Mouse (Mus musculus): Measurements from ENCODE around the gene Rps6ka5. TPM values are rescaled to one million over a fixed set of nuclear protein-coding genes. Genes with fewer than 3 reads are reported as not detected.

Rps6ka5 gene
- polyA plus RNA-seq, 1 experiment from 2014 or later, result 2.6 TPM

GRCm38 (mm10) chr12:100742468-100742867 is 15.7 kb upstream of the Rps6ka5 start:
- Histone ChIP-seq H3K27ac (no peak overlapping the region), H3K4me1 (replicated peaks) (no peaks in the 10 kb centered on the region), H3K9me3 (no peaks in the 10 kb centered on the region), H3K27me3 (ENCODE audit: insufficient read depth, poor library complexity, severe bottlenecking) (no peaks in the 10 kb centered on the region), H3K36me3 (no peaks in the 10 kb centered on the region), H3K4me3 (no peak overlapping the region)
- 74% methylated on average over 2 of the region's 2 CpGs for WGBS
- DNase-seq (ENCODE audit: low spot score), result no peak

- no peaks in the 10 kb centered on the region for H3K4me1 ChIP-seq (replicated peaks)
These were observed 13.5 kb upstream of the Rps6ka5 start for GRCm38 (mm10) chr12:100740313-100740712.

GRCm38 (mm10) chr12:100739011-100739570 is 12.3 kb upstream of the Rps6ka5 start:
- H3K27me3 ChIP-seq (ENCODE audit: insufficient read depth, poor library complexity, severe bottlenecking), result no peaks in the 10 kb centered on the region
- H3K4me1 ChIP-seq (replicated peaks), result no peaks in the 10 kb centered on the region
- no peak overlapping the region for H3K27ac ChIP-seq
- no peaks in the 10 kb centered on the region for H3K9me3 ChIP-seq
- no peak for DNase-seq (ENCODE audit: low spot score)
- H3K4me3 ChIP-seq, result no peak overlapping the region
- H3K36me3 ChIP-seq, result no peaks in the 10 kb centered on the region
- 80% methylated on average over 4 of the region's 4 CpGs for WGBS

More at GRCm38 (mm10) chr12:100740313-100740712, 13.5 kb upstream of the Rps6ka5 start:
- 89% methylated on average over 5 of the region's 5 CpGs for WGBS
- no peaks in the 10 kb centered on the region for H3K9me3 ChIP-seq
- no peak for DNase-seq (ENCODE audit: low spot score)
- no peak overlapping the region for H3K4me3 ChIP-seq
- H3K27ac ChIP-seq, result no peak overlapping the region
- H3K27me3 ChIP-seq (ENCODE audit: insufficient read depth, poor library complexity, severe bottlenecking), result no peaks in the 10 kb centered on the region
- H3K36me3 ChIP-seq, result no peaks in the 10 kb centered on the region

- Histone ChIP-seq H3K27ac (no peak overlapping the region), H3K4me3 (no peak overlapping the region), H3K4me1 (replicated peaks) (no peaks in the 10 kb centered on the region), H3K9me3 (no peaks in the 10 kb centered on the region), H3K36me3 (no peaks in the 10 kb centered on the region), H3K27me3 (ENCODE audit: insufficient read depth, poor library complexity, severe bottlenecking) (no peaks in the 10 kb centered on the region)
- DNase-seq (ENCODE audit: low spot score), result no peak
- WGBS, result 76% methylated on average over 3 of the region's 3 CpGs
These were observed 11.7 kb upstream of the Rps6ka5 start for GRCm38 (mm10) chr12:100738498-100738897.

GRCm38 (mm10) chr12:100735581-100735980 is 8.8 kb upstream of the Rps6ka5 start:
- WGBS, result 86% methylated on average over 2 of the region's 2 CpGs
- H3K4me1 ChIP-seq (replicated peaks), result no peaks in the 10 kb centered on the region
- no peak for DNase-seq (ENCODE audit: low spot score)

GRCm38 (mm10) chr12:100735156-100735555 is 8.4 kb upstream of the Rps6ka5 start:
- Histone ChIP-seq H3K4me1 (replicated peaks) (no peaks in the 10 kb centered on the region), H3K36me3 (no peaks in the 10 kb centered on the region), H3K27me3 (ENCODE audit: insufficient read depth, poor library complexity, severe bottlenecking) (no peaks in the 10 kb centered on the region), H3K4me3 (no peak overlapping the region), H3K9me3 (no peaks in the 10 kb centered on the region), H3K27ac (no peak overlapping the region)
- DNase-seq (ENCODE audit: low spot score), result no peak
- 74% methylated on average over 5 of the region's 5 CpGs for WGBS

More at GRCm38 (mm10) chr12:100735581-100735980, 8.8 kb upstream of the Rps6ka5 start:
- Histone ChIP-seq H3K4me3 (no peak overlapping the region), H3K27me3 (ENCODE audit: insufficient read depth, poor library complexity, severe bottlenecking) (no peaks in the 10 kb centered on the region), H3K9me3 (no peaks in the 10 kb centered on the region), H3K27ac (no peak overlapping the region), H3K36me3 (no peaks in the 10 kb centered on the region)

- Histone ChIP-seq H3K9me3 (no peaks in the 10 kb centered on the region), H3K27ac (no peak overlapping the region), H3K27me3 (ENCODE audit: insufficient read depth, poor library complexity, severe bottlenecking) (no peaks in the 10 kb centered on the region), H3K36me3 (no peaks in the 10 kb centered on the region), H3K4me1 (replicated peaks) (peaks cover 11% of the 10 kb centered on the region), H3K4me3 (no peak overlapping the region)
- 81% methylated on average over 14 of the region's 14 CpGs for whole genome bisulfite sequencing
- DNase-seq (ENCODE audit: low spot score), result no peak
These were observed 2.1 kb upstream of the Rps6ka5 start for GRCm38 (mm10) chr12:100728646-100729485.

- WGBS, result 55% methylated on average over 7 of the region's 7 CpGs
- Histone ChIP-seq H3K4me1 (replicated peaks) (peaks cover 18% of the 10 kb centered on the region), H3K9me3 (no peaks in the 10 kb centered on the region), H3K36me3 (no peaks in the 10 kb centered on the region), H3K27me3 (ENCODE audit: insufficient read depth, poor library complexity, severe bottlenecking) (no peaks in the 10 kb centered on the region), H3K27ac (no peak overlapping the region), H3K4me3 (no peak overlapping the region)
- no peak for DNase-seq (ENCODE audit: low spot score)
These were observed 1.1 kb upstream of the Rps6ka5 start for GRCm38 (mm10) chr12:100727891-100728290.

- DNase-seq (ENCODE audit: low spot score), result no peak
- no peaks in the 10 kb centered on the region for H3K36me3 ChIP-seq
- H3K27me3 ChIP-seq (ENCODE audit: insufficient read depth, poor library complexity, severe bottlenecking), result no peaks in the 10 kb centered on the region
- H3K9me3 ChIP-seq, result no peaks in the 10 kb centered on the region
- H3K27ac ChIP-seq, result peak overlapping the region; percentile 94
- 7% methylated on average over 17 of the region's 17 CpGs for WGBS
- H3K4me3 ChIP-seq, result peak overlapping the region; percentile 76
- peaks cover 18% of the 10 kb centered on the region for H3K4me1 ChIP-seq (replicated peaks)
These were observed 1.4 kb downstream of the Rps6ka5 start for GRCm38 (mm10) chr12:100725458-100725786.

GRCm38 (mm10) chr12:100724606-100725457 is 2.0 kb downstream of the Rps6ka5 start:
- H3K4me3 ChIP-seq, result peak overlapping the region; percentile 76
- no peaks in the 10 kb centered on the region for H3K9me3 ChIP-seq
- under 1% methylated on average over 85 of the region's 85 CpGs for WGBS
- H3K27ac ChIP-seq, result peak overlapping the region; percentile 94
- peak; percentile 100 for DNase-seq (ENCODE audit: low spot score)
- H3K4me1 ChIP-seq (replicated peaks), result peaks cover 18% of the 10 kb centered on the region
- no peaks in the 10 kb centered on the region for H3K27me3 ChIP-seq (ENCODE audit: insufficient read depth, poor library complexity, severe bottlenecking)
- H3K36me3 ChIP-seq, result no peaks in the 10 kb centered on the region

GRCm38 (mm10) chr12:100724182-100724581 is 2.6 kb downstream of the Rps6ka5 start:
- no peak for DNase-seq (ENCODE audit: low spot score)
- Histone ChIP-seq H3K4me1 (replicated peaks) (peaks cover 18% of the 10 kb centered on the region), H3K27me3 (ENCODE audit: insufficient read depth, poor library complexity, severe bottlenecking) (no peaks in the 10 kb centered on the region), H3K36me3 (no peaks in the 10 kb centered on the region), H3K9me3 (no peaks in the 10 kb centered on the region), H3K4me3 (peak overlapping the region; percentile 76), H3K27ac (peak overlapping the region; percentile 94)
- 4% methylated on average over 8 of the region's 8 CpGs for WGBS

GRCm38 (mm10) chr12:100720801-100721200 is 6.0 kb downstream of the Rps6ka5 start:
- no peaks in the 10 kb centered on the region for H3K27me3 ChIP-seq (ENCODE audit: insufficient read depth, poor library complexity, severe bottlenecking)
- H3K36me3 ChIP-seq, result no peaks in the 10 kb centered on the region
- no peak for DNase-seq (ENCODE audit: low spot score)
- H3K27ac ChIP-seq, result no peak overlapping the region
- no peak overlapping the region for H3K4me3 ChIP-seq
- no peaks in the 10 kb centered on the region for H3K9me3 ChIP-seq
- 55% methylated on average over 3 of the region's 3 CpGs for WGBS
- H3K4me1 ChIP-seq (replicated peaks), result peaks cover 17% of the 10 kb centered on the region

- no peaks in the 10 kb centered on the region for H3K36me3 ChIP-seq
- H3K27me3 ChIP-seq (ENCODE audit: insufficient read depth, poor library complexity, severe bottlenecking), result no peaks in the 10 kb centered on the region
- no peak for DNase-seq (ENCODE audit: low spot score)
- no peak overlapping the region for H3K4me3 ChIP-seq
- H3K27ac ChIP-seq, result no peak overlapping the region
- no peaks in the 10 kb centered on the region for H3K4me1 ChIP-seq (replicated peaks)
- no peaks in the 10 kb centered on the region for H3K9me3 ChIP-seq
These were observed 9.3 kb downstream of the Rps6ka5 start for GRCm38 (mm10) chr12:100717446-100717845.

Measured in hindbrain, embryonic 10.5 days (tissue).